Mouse (Mus musculus) heart, postnatal 0 days (tissue): ENCODE measurements at regions not wholly inside any gene's neighbourhood (a gene's known extent, or its start where the extent isn't known, plus 50 kb on each side); places are given as distances from the start of the nearest gene placed in this dataset.

ENCODE experiments used
- ATAC-seq: fragments of 200-750 bp; cut with Nextera tagmentation; 2 replicates; pipeline ENCODE4 v1.8.0; 2017; ENCODE audit warnings: low read depth, moderate number of reproducible peaks, moderate library complexity; ENCODE audit not compliant: insufficient read depth
- DNase-seq: peaks from one replicate; pipeline ENCODE4 v3.0.0-alpha.2; 2016; ENCODE audit warnings: low spot score
- H3K27ac ChIP-seq: fragments of 300-500 bp; sonication (generic); 2 replicates; pipeline ENCODE4 v1.5.1; 2014; ENCODE audit warnings: low read depth, mild to moderate bottlenecking
- H3K27me3 ChIP-seq: fragments of 300-500 bp; sonication (generic); 2 replicates; pipeline ENCODE4 v1.6.1; 2014; ENCODE audit warnings: low read length, mixed read lengths; ENCODE audit not compliant: control insufficient read depth, insufficient read depth
- H3K36me3 ChIP-seq: fragments of 300-500 bp; sonication (generic); replicated peaks from 2 replicates; pipeline ENCODE4 v1.6.1; 2014; ENCODE audit warnings: low read length, mixed read lengths; ENCODE audit not compliant: control insufficient read depth, insufficient read depth
- H3K4me1 ChIP-seq: fragments of 300-500 bp; sonication (generic); 2 replicates; pipeline ENCODE4 v1.6.1; 2014; ENCODE audit warnings: antibody characterized with exemption; ENCODE audit not compliant: control insufficient read depth, insufficient read depth
- H3K4me2 ChIP-seq: fragments of 300-500 bp; sonication (generic); 2 replicates; pipeline ENCODE4 v1.6.1; 2014; ENCODE audit warnings: low read depth, mild to moderate bottlenecking, low read length, moderate library complexity
- H3K4me3 ChIP-seq: fragments of 300-500 bp; sonication (generic); 2 replicates; pipeline ENCODE4 v1.5.1; 2014; ENCODE audit warnings: low read depth, low read length
- H3K9ac ChIP-seq: fragments of 300-500 bp; sonication (generic); replicated peaks from 2 replicates; pipeline ENCODE4 v1.6.1; 2014; ENCODE audit warnings: low read depth, low read length, mixed read lengths
- H3K9me3 ChIP-seq: fragments of 300-500 bp; sonication (generic); replicated peaks from 2 replicates; pipeline ENCODE4 v1.6.1; 2016; ENCODE audit warnings: low read length; ENCODE audit not compliant: control insufficient read depth
- CTCF ChIP-seq: IDR thresholded peaks from 2 replicates; pipeline ENCODE4 v1.5.1; 2016; ENCODE audit warnings: antibody characterized with exemption, control low read depth, low read depth
- EP300 ChIP-seq: IDR thresholded peaks from 2 replicates; pipeline ENCODE4 v1.6.1; 2016; ENCODE audit warnings: antibody characterized with exemption, low read depth
- WGBS: fragments of 180-500 bp; shearing (Covaris S2); extraction: QIAGEN DNeasy Blood & Tissue Kit; methylation state at CpG from one replicate; pipeline ENCODE4 v1.1.7; 2014; 5-methylcytosine and 5-hydroxymethylcytosine counted together

DNA sequence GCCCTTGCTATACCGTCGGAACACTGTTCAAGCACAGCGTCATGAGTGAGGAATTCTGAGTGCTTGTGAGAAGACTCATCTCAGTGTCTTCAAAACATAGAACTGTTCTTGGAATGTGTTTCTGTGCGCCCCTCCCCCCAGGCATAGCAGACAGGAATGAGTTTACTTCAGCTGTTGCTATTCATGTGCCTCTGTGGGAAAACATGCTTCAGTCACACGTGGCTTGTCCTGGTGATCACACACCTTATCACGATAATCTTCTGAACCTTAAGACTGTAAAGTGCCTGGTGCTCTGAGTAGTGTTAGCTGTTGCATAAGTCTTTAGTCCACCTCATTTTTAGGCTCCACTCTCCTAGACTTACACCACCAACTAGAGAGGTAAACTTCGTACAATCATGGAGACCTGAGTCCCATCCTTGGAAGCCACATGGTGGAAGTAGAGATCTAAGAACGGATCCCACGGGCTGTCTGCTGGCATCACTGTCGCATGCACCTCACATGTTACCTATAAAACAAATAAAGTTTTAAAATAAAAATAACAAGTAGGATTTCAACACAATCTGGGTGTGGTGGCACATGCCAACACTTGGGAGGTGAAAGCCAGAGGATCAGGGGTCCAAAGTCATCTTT, 1143.8 kb downstream of the 4930447A16Rik start:
- peaks cover 36% of the 10 kb centered on the region for H3K4me1 ChIP-seq
- no peak overlapping the region for H3K27ac ChIP-seq
- WGBS = 70% methylated on average over 10 of the region's 10 CpGs
- no peak overlapping the region for H3K9ac ChIP-seq
- TF ChIP-seq EP300 (no peak), CTCF (no peak)
- no peaks in the 10 kb centered on the region for H3K9me3 ChIP-seq
- no peaks in the 10 kb centered on the region for H3K36me3 ChIP-seq
- ATAC-seq (no peak), DNase-seq (no peak)
- no peak overlapping the region for H3K4me2 ChIP-seq
- H3K4me3 ChIP-seq = no peak overlapping the region
- H3K27me3 ChIP-seq = no peaks in the 10 kb centered on the region

GRCm38 (mm10) chr15:38570144-38570543, 1144.8 kb downstream of the 4930447A16Rik start:
- no peak for DNase-seq
- Histone ChIP-seq H3K9ac (no peak overlapping the region), H3K27ac (no peak overlapping the region), H3K36me3 (no peaks in the 10 kb centered on the region), H3K27me3 (no peaks in the 10 kb centered on the region), H3K4me2 (no peak overlapping the region), H3K9me3 (no peaks in the 10 kb centered on the region), H3K4me1 (peaks cover 36% of the 10 kb centered on the region), H3K4me3 (no peak overlapping the region)
- 82% methylated on average over 8 of the region's 8 CpGs for WGBS
- ATAC-seq = no peak
- TF ChIP-seq CTCF (no peak), EP300 (no peak)

- no peak overlapping the region for H3K9ac ChIP-seq
- DNase-seq (no peak), ATAC-seq (no peak)
- no peaks in the 10 kb centered on the region for H3K9me3 ChIP-seq
- H3K4me3 ChIP-seq = no peak overlapping the region
- H3K36me3 ChIP-seq = no peaks in the 10 kb centered on the region
- no peak overlapping the region for H3K27ac ChIP-seq
- TF ChIP-seq CTCF (no peak), EP300 (no peak)
- H3K4me2 ChIP-seq = no peak overlapping the region
- peaks cover 32% of the 10 kb centered on the region for H3K4me1 ChIP-seq
- 38% methylated on average over 8 of the region's 8 CpGs for WGBS
- no peaks in the 10 kb centered on the region for H3K27me3 ChIP-seq
These were observed 1145.4 kb downstream of the 4930447A16Rik start for GRCm38 (mm10) chr15:38570735-38571134.

DNA sequence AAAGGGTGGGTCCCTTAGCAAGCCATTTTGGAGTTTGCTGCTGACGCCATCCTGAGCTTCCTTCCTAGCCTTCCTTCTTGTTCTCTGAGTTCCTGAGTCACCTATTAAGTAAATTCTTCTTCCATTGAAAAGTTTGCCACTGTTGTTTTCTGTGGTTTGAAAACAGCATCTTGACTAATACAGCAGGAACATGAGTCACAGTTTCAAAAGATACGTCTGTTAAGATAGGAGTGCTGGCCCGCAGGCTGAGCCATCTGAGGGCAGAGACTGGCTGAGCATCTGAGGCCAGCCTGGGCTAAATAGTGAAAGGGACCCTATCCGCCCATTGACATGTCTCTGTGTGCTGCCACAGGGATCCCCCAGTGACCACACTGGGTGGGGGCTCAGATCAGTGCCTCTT, 1147.3 kb downstream of the 4930447A16Rik start:
- WGBS = 82% methylated on average over 4 of the region's 4 CpGs
- Histone ChIP-seq H3K27ac (no peak overlapping the region), H3K36me3 (no peaks in the 10 kb centered on the region), H3K9ac (no peak overlapping the region), H3K4me1 (peaks cover 20% of the 10 kb centered on the region), H3K27me3 (no peaks in the 10 kb centered on the region), H3K4me2 (no peak overlapping the region), H3K4me3 (no peak overlapping the region), H3K9me3 (no peaks in the 10 kb centered on the region)
- DNase-seq (no peak), ATAC-seq (no peak)
- TF ChIP-seq EP300 (no peak), CTCF (no peak)

DNA sequence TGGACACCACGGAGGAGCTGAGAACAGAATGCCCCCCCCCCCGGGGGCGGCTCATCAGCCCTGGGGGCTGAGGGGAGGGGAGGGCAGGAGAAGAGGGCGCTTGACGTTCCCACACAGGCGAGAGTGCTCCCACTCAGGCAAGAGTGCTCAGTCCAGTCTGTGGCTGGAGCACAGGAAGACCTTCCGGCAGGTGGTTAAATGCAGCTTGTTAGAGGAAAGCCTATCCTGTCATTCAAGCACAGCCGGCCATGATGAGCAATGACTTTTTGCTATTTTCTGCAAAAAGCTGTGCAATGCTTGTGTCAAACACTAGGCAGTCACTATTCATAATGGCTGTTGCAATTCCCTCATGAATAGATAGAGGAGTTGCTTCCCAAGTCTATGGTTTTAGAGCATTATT, 1149.1 kb downstream of the 4930447A16Rik start:
- H3K9ac ChIP-seq = no peak overlapping the region
- TF ChIP-seq CTCF (no peak), EP300 (no peak)
- DNase-seq (no peak), ATAC-seq (no peak)
- no peak overlapping the region for H3K4me3 ChIP-seq
- WGBS = 77% methylated on average over 8 of the region's 8 CpGs
- peaks cover 11% of the 10 kb centered on the region for H3K4me1 ChIP-seq
- no peaks in the 10 kb centered on the region for H3K36me3 ChIP-seq
- H3K9me3 ChIP-seq = no peaks in the 10 kb centered on the region
- H3K27ac ChIP-seq = no peak overlapping the region
- H3K27me3 ChIP-seq = no peaks in the 10 kb centered on the region
- no peak overlapping the region for H3K4me2 ChIP-seq

DNA sequence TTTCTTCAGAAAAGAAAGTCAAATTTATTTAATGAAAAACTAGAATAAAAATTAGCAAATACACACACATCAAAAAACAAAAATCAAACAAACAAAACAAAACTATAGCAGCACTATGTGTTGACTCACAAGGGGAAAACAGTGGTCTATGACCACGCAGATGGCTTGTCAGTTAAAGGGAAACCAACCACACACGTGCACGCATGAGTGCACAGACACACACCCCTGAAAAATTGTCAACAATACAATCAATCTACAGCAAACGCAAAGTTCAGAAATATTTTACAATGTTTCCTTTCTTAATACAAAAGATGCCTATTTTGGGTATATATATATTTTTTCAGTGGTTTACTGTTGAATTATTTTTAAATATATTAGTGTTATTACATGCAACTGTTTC, 1149.9 kb downstream of the 4930447A16Rik start:
- Histone ChIP-seq H3K27ac (no peak overlapping the region), H3K9me3 (no peaks in the 10 kb centered on the region), H3K27me3 (no peaks in the 10 kb centered on the region), H3K36me3 (no peaks in the 10 kb centered on the region), H3K9ac (no peak overlapping the region), H3K4me3 (no peak overlapping the region), H3K4me2 (no peak overlapping the region), H3K4me1 (peaks cover 9% of the 10 kb centered on the region)
- DNase-seq (no peak), ATAC-seq (no peak)
- TF ChIP-seq CTCF (no peak), EP300 (no peak)
- 91% methylated on average over 4 of the region's 4 CpGs for WGBS
